Mouse (Mus musculus) liver, adult 2 months (tissue): ENCODE measurements around the gene Apbb2.

Experiments
- CTCF ChIP-seq: fragments of 200-500 bp; IDR thresholded peaks from 2 replicates; pipeline ENCODE4 v1.5.1; 2011; ENCODE audit warnings: low read depth, low read length, control low read depth
- POLR2A ChIP-seq: fragments of 200-500 bp; IDR thresholded peaks from 2 replicates; pipeline ENCODE4 v1.6.1; 2011; ENCODE audit warnings: low read length, control low read depth; ENCODE audit not compliant: insufficient read depth; ENCODE audit errors: extremely low read depth

DNA sequence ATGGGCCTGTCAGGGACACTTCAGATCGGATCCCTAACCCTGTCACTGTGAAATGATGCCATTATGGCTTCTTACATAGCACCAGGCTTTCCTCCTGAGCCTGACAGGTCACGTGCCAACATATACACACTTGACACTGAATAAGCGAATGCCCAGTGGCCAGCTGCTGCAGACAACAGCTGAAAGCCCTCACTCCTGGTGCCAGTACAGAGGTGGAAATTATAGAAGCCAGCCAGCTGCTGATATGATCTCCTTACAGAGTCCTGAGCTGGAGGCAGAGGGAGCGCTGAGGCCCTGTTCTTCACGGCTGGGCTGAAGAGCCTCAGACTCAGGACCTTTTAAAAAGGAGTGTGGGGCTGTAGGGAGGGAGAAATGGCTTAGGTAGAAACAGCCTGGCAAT is 234.5 kb downstream of the Apbb2 start:
- no peak for TF ChIP-seq POLR2A
- TF ChIP-seq CTCF, result no peak
